Mouse (Mus musculus): ENCODE results near the gene Spsb3. TPM values are rescaled to one million over a fixed set of nuclear protein-coding genes. Genes with fewer than 3 reads are reported as not detected.
A peak's percentile ranks its signal among the peaks of the same experiment; 100 is the strongest.

The Spsb3 gene
- polyA plus RNA-seq (2015; fragmentation: Nextera tagmentation; extraction: Ambion mirVana), result 45.2 and 48.4 TPM in 2 replicates

DNA sequence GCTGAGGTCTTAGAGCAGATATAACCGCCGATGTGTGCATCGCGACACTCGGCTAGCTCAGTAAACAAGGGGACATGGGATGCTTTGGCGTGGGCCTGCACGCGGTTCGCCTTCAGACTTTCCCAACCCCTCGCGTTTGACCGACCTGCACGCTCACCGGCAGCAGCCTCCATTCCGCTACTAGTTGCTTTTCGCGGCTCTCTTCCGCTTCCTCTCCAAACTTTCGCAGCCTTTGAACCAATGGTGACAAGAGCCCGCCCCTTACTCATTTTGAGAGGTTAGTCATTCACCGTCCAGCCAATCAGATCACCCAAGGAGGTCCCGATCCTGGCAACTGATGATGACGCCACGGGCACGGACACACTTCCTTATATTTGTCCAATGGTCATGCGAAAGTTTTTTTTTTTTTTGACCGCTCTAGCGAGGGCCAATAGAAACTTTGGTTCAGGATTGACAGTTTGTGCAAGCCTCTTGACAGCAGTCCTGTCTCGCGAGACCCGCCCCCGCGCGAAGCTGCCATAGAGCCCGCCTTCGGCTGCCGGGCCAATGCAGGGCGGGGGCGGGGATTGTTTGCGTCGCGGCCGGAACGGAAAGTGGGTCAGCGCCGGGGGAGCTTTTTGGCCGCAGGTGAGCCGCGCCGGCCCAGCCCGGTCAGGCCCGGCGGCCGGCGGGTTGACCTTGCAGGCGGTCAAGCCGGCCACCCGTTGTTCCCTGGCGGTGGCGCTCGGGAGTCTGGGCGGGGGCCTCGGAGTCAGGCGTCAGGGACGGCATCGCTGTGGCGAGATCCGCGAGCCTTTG lies at the start of gene Spsb3, which contains the start of gene Nubp2:
Gene Spsb3 (plus strand): TSS at position 510 of the 798 bp plus-strand sequence.
Gene Nubp2 (minus strand): TSS at position 216 of the 798 bp plus-strand sequence.
- peak; percentile 95 for ATAC-seq (ENCODE audit: insufficient read depth)
- H3K27ac ChIP-seq (replicated peaks), result peak within 1 kb of the TSS; percentile 94
- under 1% methylated on average over 69 of the region's 69 CpGs for WGBS (ENCODE audit: insufficient replicate concordance)
- peaks cover 72% of the 10 kb centered on the region for H3K36me3 ChIP-seq (replicated peaks)
- H3K4me2 ChIP-seq, result peak within 1 kb of the TSS; percentile 87
- peak within 1 kb of the TSS; percentile 96 for H3K4me3 ChIP-seq (replicated peaks)
- no peaks in the 10 kb centered on the region for H3K27me3 ChIP-seq
- H3K4me1 ChIP-seq (replicated peaks), result peaks cover 67% of the 10 kb centered on the region
- H3K9me3 ChIP-seq (replicated peaks), result no peaks in the 10 kb centered on the region
- H3K9ac ChIP-seq, result peak within 1 kb of the TSS; percentile 96

DNA sequence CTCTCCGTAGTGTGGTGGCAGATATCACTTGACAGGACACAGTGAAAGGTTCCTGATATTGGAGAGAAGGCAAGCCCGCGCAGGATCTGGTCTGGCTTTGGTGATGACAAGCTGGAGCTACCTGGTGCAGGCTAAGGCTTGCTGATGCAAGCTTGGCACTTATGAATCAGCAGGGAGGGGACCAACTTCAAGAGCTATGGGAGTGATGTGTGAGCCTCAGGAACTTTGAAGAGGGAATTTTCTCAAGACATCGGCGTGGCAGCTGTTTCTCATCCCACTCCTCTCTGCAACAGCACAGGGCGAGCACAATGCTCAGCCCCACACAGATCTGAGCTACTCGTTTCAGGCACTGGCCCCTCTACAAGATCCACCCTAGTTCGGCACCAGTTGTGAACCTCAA lies 46.6 kb upstream of the Spsb3 start, which contains the start of gene Hagh:
Gene Hagh (plus strand): TSS at position 302 of the 400 bp plus-strand sequence.
- H3K4me3 ChIP-seq (replicated peaks), result no peak within 1 kb of the TSS
- WGBS (ENCODE audit: insufficient replicate concordance), result 61% methylated on average over 8 of the region's 8 CpGs
- H3K9me3 ChIP-seq (replicated peaks), result no peaks in the 10 kb centered on the region
- ATAC-seq (ENCODE audit: insufficient read depth), result no peak
- no peak within 1 kb of the TSS for H3K9ac ChIP-seq
- H3K36me3 ChIP-seq (replicated peaks), result no peaks in the 10 kb centered on the region
- no peak within 1 kb of the TSS for H3K4me2 ChIP-seq
- H3K27me3 ChIP-seq, result peaks cover 39% of the 10 kb centered on the region
- peaks cover 10% of the 10 kb centered on the region; the same call in 1 of the 2 replicates for H3K4me1 ChIP-seq (replicated peaks)
- H3K27ac ChIP-seq (replicated peaks), result no peak within 1 kb of the TSS

DNA sequence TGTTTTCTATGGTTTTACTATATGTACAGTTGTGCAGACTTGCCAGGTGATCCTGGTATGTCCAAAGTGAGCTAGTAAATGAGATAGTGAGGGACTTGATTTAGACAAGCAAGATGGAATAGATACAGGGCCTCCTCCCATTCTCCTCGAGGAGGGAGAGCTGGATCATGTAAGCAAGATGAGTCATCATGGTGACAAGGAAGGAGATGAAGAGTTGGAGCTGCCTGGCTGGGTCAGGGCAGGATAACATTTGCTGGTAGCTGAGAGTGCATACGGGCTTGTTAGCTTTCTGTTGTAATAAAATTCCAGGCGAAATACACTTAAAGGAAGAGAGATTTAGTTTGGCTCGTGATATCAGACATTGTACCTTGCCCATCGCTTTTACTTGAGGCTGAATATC lies 46.1 kb upstream of the Spsb3 start:
- Histone ChIP-seq H3K4me3 (replicated peaks) (no peak overlapping the region), H3K27ac (replicated peaks) (no peak overlapping the region), H3K9ac (no peak overlapping the region), H3K27me3 (peaks cover 37% of the 10 kb centered on the region), H3K36me3 (replicated peaks) (no peaks in the 10 kb centered on the region), H3K4me1 (replicated peaks) (peaks cover 14% of the 10 kb centered on the region; the same call in 1 of the 2 replicates), H3K4me2 (no peak overlapping the region), H3K9me3 (replicated peaks) (no peaks in the 10 kb centered on the region)
- ATAC-seq (ENCODE audit: insufficient read depth), result no peak
- WGBS (ENCODE audit: insufficient replicate concordance), result 43% methylated on average over 5 of the region's 5 CpGs

- no peak overlapping the region for H3K27ac ChIP-seq (replicated peaks)
- no peak overlapping the region for H3K4me2 ChIP-seq
- peaks cover 17% of the 10 kb centered on the region; the same call in 1 of the 2 replicates for H3K4me1 ChIP-seq (replicated peaks)
- peak; percentile 40; the same call in 1 of the 2 replicates for ATAC-seq (ENCODE audit: insufficient read depth)
- no peaks in the 10 kb centered on the region for H3K9me3 ChIP-seq (replicated peaks)
- no peak overlapping the region for H3K4me3 ChIP-seq (replicated peaks)
- H3K9ac ChIP-seq, result no peak overlapping the region
- H3K27me3 ChIP-seq, result peaks cover 31% of the 10 kb centered on the region; the same call in 1 of the 2 replicates
- WGBS (ENCODE audit: insufficient replicate concordance), result 55% methylated on average over 4 of the region's 4 CpGs
- H3K36me3 ChIP-seq (replicated peaks), result no peaks in the 10 kb centered on the region
These were observed 45.3 kb upstream of the Spsb3 start for GRCm38 (mm10) chr17:24841133-24841532.

DNA sequence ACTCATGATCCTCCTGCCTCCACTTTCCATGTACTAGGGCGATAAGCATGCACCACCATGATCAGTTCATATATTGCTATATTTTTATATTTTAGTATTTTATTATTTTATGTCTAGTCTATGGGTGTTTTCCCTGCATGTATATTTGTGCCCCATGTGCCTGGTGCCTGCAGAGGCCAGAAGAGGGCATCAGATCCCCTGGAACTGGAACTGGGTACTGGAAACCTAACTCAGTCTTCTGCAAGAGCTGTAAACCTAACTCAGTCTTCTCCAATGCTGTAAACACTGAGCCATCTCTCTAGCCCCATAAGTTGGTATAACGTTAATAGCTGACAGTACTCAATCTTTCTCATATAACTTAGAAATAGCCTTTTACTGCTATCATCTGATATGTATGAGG lies 43.8 kb upstream of the Spsb3 start:
- peaks cover 30% of the 10 kb centered on the region for H3K4me1 ChIP-seq (replicated peaks)
- H3K4me2 ChIP-seq, result no peak overlapping the region
- peaks cover 19% of the 10 kb centered on the region; the same call in 1 of the 2 replicates for H3K27me3 ChIP-seq
- H3K9ac ChIP-seq, result no peak overlapping the region
- H3K27ac ChIP-seq (replicated peaks), result no peak overlapping the region
- H3K9me3 ChIP-seq (replicated peaks), result no peaks in the 10 kb centered on the region
- ATAC-seq (ENCODE audit: insufficient read depth), result no peak
- WGBS (ENCODE audit: insufficient replicate concordance), result 41% methylated on average over 2 of the region's 2 CpGs
- peaks cover 5% of the 10 kb centered on the region; the same call in 1 of the 2 replicates for H3K36me3 ChIP-seq (replicated peaks)
- no peak overlapping the region for H3K4me3 ChIP-seq (replicated peaks)

DNA sequence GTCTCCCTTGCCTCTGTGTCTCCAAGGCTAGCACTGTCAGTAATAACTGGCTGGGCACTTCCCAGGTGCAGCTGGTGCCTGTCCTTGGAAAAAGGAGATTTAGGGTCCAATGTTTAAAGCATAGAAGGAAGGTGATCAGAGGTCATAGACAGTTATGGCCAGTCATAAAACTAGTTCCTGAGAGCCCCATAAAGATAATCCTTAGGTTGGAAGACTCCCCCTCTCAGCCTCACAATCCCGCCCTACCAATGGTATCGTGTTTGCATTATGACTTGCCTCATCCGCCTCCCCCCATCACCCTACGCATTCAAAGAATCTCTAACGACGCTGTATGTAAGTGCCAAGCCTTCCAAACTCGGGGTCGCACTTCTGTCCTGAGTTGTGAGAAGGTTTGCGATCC lies 41.9 kb upstream of the Spsb3 start:
- H3K27ac ChIP-seq (replicated peaks), result no peak overlapping the region
- H3K4me2 ChIP-seq, result no peak overlapping the region
- H3K36me3 ChIP-seq (replicated peaks), result peaks cover 5% of the 10 kb centered on the region; the same call in 1 of the 2 replicates
- H3K4me3 ChIP-seq (replicated peaks), result no peak overlapping the region
- no peaks in the 10 kb centered on the region for H3K9me3 ChIP-seq (replicated peaks)
- ATAC-seq (ENCODE audit: insufficient read depth), result no peak
- H3K27me3 ChIP-seq, result peaks cover 15% of the 10 kb centered on the region; the same call in 1 of the 2 replicates
- H3K4me1 ChIP-seq (replicated peaks), result peaks cover 36% of the 10 kb centered on the region
- WGBS (ENCODE audit: insufficient replicate concordance), result 60% methylated on average over 9 of the region's 9 CpGs
- H3K9ac ChIP-seq, result no peak overlapping the region

GRCm38 (mm10) chr17:24847386-24847785 lies 39.1 kb upstream of the Spsb3 start:
- peaks cover 45% of the 10 kb centered on the region for H3K4me1 ChIP-seq (replicated peaks)
- peak overlapping the region; percentile 51 for H3K4me3 ChIP-seq (replicated peaks)
- no peak for ATAC-seq (ENCODE audit: insufficient read depth)
- peaks cover 6% of the 10 kb centered on the region for H3K36me3 ChIP-seq (replicated peaks)
- no peaks in the 10 kb centered on the region for H3K9me3 ChIP-seq (replicated peaks)
- no peaks in the 10 kb centered on the region for H3K27me3 ChIP-seq
- WGBS (ENCODE audit: insufficient replicate concordance), result 80% methylated on average over 1 of the region's 1 CpGs
- peak overlapping the region; percentile 87 for H3K27ac ChIP-seq (replicated peaks)
- H3K4me2 ChIP-seq, result peak overlapping the region; percentile 71
- peak overlapping the region; percentile 33 for H3K9ac ChIP-seq

GRCm38 (mm10) chr17:24848600-24849031 lies 37.8 kb upstream of the Spsb3 start:
- H3K9ac ChIP-seq, result peak overlapping the region; percentile 93
- peak; percentile 41 for ATAC-seq (ENCODE audit: insufficient read depth)
- peaks cover 18% of the 10 kb centered on the region for H3K36me3 ChIP-seq (replicated peaks)
- no peaks in the 10 kb centered on the region for H3K27me3 ChIP-seq
- no peaks in the 10 kb centered on the region for H3K9me3 ChIP-seq (replicated peaks)
- peaks cover 49% of the 10 kb centered on the region for H3K4me1 ChIP-seq (replicated peaks)
- peak overlapping the region; percentile 95 for H3K4me3 ChIP-seq (replicated peaks)
- peak overlapping the region; percentile 78 for H3K4me2 ChIP-seq
- H3K27ac ChIP-seq (replicated peaks), result peak overlapping the region; percentile 100

DNA sequence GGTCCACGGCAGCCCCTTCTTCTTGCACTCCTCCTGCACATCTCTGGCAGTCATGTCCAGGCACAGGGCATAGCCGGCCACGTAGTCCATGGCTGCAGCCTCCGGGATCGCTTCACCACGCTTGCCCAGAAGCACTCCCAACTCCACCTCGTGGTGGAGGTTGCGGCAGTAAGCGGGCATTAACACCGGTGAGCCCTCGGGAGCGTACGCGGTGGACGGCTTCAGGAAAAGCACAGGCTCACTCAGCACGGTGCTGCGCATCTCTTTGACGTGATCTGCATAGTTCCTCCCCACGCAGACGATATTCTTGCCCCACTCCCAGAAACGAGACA lies 36.7 kb upstream of the Spsb3 start:
- peaks cover 48% of the 10 kb centered on the region for H3K4me1 ChIP-seq (replicated peaks)
- H3K4me3 ChIP-seq (replicated peaks), result peak overlapping the region; percentile 95
- peak overlapping the region; percentile 93 for H3K9ac ChIP-seq
- peak overlapping the region; percentile 100 for H3K27ac ChIP-seq (replicated peaks)
- no peaks in the 10 kb centered on the region for H3K27me3 ChIP-seq
- WGBS (ENCODE audit: insufficient replicate concordance), result under 1% methylated on average over 21 of the region's 21 CpGs
- no peaks in the 10 kb centered on the region for H3K9me3 ChIP-seq (replicated peaks)
- H3K36me3 ChIP-seq (replicated peaks), result peaks cover 29% of the 10 kb centered on the region
- peak overlapping the region; percentile 78 for H3K4me2 ChIP-seq
- ATAC-seq (ENCODE audit: insufficient read depth), result peak; percentile 34

DNA sequence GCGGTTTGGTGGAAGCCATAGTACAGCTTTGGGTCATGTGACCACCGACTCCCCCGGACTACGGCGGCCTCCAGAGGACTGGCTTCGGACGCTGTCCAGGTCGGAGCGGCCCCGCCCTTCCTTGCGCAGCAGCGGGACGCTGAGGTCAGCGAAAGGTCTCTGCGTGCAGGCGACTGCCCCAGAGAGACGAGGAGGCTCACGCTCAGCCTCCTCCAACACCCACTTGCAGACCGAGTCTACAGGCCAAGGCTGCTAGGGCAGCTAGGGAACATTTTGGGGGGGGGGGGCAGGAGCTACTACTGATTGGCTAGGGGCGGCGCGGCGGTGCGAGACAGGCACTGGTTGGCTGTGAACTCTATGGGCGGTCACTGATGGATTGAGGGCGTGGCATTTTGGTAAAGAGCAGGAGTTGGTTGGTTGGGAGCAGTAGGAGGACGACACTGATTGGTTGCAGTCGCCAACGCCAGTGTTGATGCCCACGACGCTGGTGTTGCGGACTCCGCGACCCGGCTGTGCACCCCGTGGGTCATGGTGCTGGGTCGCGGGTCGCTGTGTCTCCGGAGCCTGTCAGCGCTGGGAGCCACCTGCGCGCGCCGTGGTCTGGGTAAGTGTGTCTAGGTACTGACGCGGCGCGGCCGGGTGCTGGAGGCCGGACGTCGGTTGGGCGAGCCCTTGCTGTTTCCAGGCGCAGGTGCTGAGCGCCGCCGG lies 36.2 kb upstream of the Spsb3 start, which contains the start of gene Fahd1:
Gene Fahd1 (minus strand): TSS at position 300 of the 708 bp plus-strand sequence.
- Histone ChIP-seq H3K4me1 (replicated peaks) (peaks cover 45% of the 10 kb centered on the region), H3K27me3 (no peaks in the 10 kb centered on the region), H3K36me3 (replicated peaks) (peaks cover 35% of the 10 kb centered on the region), H3K9me3 (replicated peaks) (no peaks in the 10 kb centered on the region), H3K9ac (peak within 1 kb of the TSS; percentile 93), H3K4me2 (peak within 1 kb of the TSS; percentile 78), H3K27ac (replicated peaks) (peak within 1 kb of the TSS; percentile 100), H3K4me3 (replicated peaks) (peak within 1 kb of the TSS; percentile 95)
- under 1% methylated on average over 58 of the region's 58 CpGs for WGBS (ENCODE audit: insufficient replicate concordance)
- peak; percentile 91 for ATAC-seq (ENCODE audit: insufficient read depth)

DNA sequence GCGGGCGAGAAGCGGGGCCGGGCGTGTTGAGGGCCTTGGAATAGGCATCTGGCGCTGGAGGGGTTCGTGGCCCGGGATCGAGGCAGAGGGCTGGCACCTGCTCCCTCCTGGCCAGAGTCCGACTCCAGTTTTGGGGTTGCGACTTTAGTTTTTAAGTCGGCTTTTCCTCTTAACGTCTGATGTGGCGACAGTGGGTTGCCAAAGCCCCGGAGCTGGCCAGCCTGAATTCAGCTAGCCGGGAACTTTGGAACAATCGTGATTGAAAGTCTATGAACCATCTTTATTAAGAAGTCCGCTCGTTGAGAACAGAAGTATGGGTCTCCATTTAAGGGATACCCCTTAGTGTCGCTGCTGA lies 35.7 kb upstream of the Spsb3 start:
- H3K9me3 ChIP-seq (replicated peaks), result no peaks in the 10 kb centered on the region
- peak overlapping the region; percentile 95 for H3K4me3 ChIP-seq (replicated peaks)
- H3K27ac ChIP-seq (replicated peaks), result peak overlapping the region; percentile 100
- peak overlapping the region; percentile 78 for H3K4me2 ChIP-seq
- peaks cover 45% of the 10 kb centered on the region for H3K4me1 ChIP-seq (replicated peaks)
- ATAC-seq (ENCODE audit: insufficient read depth), result no peak
- peaks cover 40% of the 10 kb centered on the region for H3K36me3 ChIP-seq (replicated peaks)
- H3K27me3 ChIP-seq, result no peaks in the 10 kb centered on the region
- WGBS (ENCODE audit: insufficient replicate concordance), result under 1% methylated on average over 20 of the region's 20 CpGs
- H3K9ac ChIP-seq, result peak overlapping the region; percentile 89
